Mouse (Mus musculus) stomach, embryonic 14.5 days (tissue): Measurements from ENCODE around the gene Slc1a2. TPM values are rescaled to one million over a fixed set of nuclear protein-coding genes. Genes with fewer than 3 reads are reported as not detected.

Experiments
- ATAC-seq: fragments of 200-750 bp; cut with Nextera tagmentation; 2 replicates; pipeline ENCODE4 v1.8.0; 2017; ENCODE audit warnings: low read depth, moderate TSS enrichment; ENCODE audit not compliant: insufficient number of reproducible peaks, insufficient read depth, low FRiP score
- H3K27ac ChIP-seq: fragments of 300-500 bp; sonication (generic); 2 replicates; pipeline ENCODE4 v1.5.1; 2014; ENCODE audit warnings: mild to moderate bottlenecking, low read length, moderate library complexity, mixed read lengths
- H3K27me3 ChIP-seq: fragments of 300-500 bp; sonication (generic); 2 replicates; pipeline ENCODE4 v1.6.1; 2014; ENCODE audit warnings: low read length, control low read depth, mixed read lengths; ENCODE audit not compliant: control insufficient read depth, insufficient read depth
- H3K36me3 ChIP-seq: fragments of 300-500 bp; sonication (generic); 2 replicates; pipeline ENCODE4 v1.6.1; 2014; ENCODE audit warnings: mild to moderate bottlenecking, control low read depth, low read length, moderate library complexity, mixed read lengths; ENCODE audit not compliant: control insufficient read depth, insufficient read depth
- H3K4me1 ChIP-seq: fragments of 300-500 bp; sonication (generic); 2 replicates; pipeline ENCODE4 v1.6.1; 2014; ENCODE audit warnings: low read length, control low read depth, mixed read lengths; ENCODE audit not compliant: control insufficient read depth, insufficient read depth
- H3K4me2 ChIP-seq: fragments of 300-500 bp; sonication (generic); replicated peaks from 2 replicates; pipeline ENCODE4 v1.6.1; 2014; ENCODE audit warnings: low read depth, low read length, control low read depth
- H3K4me3 ChIP-seq: fragments of 300-500 bp; sonication (generic); 2 replicates; pipeline ENCODE4 v1.5.1; 2014; ENCODE audit warnings: low read depth, low read length, control low read depth
- H3K9ac ChIP-seq: fragments of 300-500 bp; sonication (generic); replicated peaks from 2 replicates; pipeline ENCODE4 v1.6.1; 2014; ENCODE audit warnings: low read depth, mild to moderate bottlenecking, control low read depth, low read length, moderate library complexity, mixed read lengths
- H3K9me3 ChIP-seq: fragments of 300-500 bp; sonication (generic); 2 replicates; pipeline ENCODE4 v1.6.1; 2016; ENCODE audit warnings: low read depth, low read length, control low read depth; ENCODE audit not compliant: control insufficient read depth
- WGBS: fragments of 180-500 bp; shearing (Covaris S2); extraction: QIAGEN DNeasy Blood & Tissue Kit; methylation state at CpG from one replicate; pipeline ENCODE4 v1.1.7; 2014; 5-methylcytosine and 5-hydroxymethylcytosine counted together
- polyA plus RNA-seq: library from polyadenylated mRNA; unstranded; fragments of >200 nt; fragmentation: Nextera tagmentation; extraction: Ambion mirVana; gene quantifications from 2 replicates; pipeline ENCODE4 v1.2.1, GENCODE M21; 2014

Gene Slc1a2
- polyA plus RNA-seq, 1 experiment from 2014 or later = 1.0 TPM

- Histone ChIP-seq H3K9ac (no peak overlapping the region), H3K4me3 (no peak overlapping the region), H3K4me1 (no peaks in the 10 kb centered on the region), H3K9me3 (no peaks in the 10 kb centered on the region), H3K27ac (no peak overlapping the region), H3K36me3 (no peaks in the 10 kb centered on the region), H3K27me3 (no peaks in the 10 kb centered on the region), H3K4me2 (no peak overlapping the region)
- WGBS = 76% methylated on average over 3 of the region's 3 CpGs
- peak; percentile 79; the same call in 1 of the 2 replicates for ATAC-seq
These were observed 170.7 kb downstream of the Slc1a2 start for GRCm38 (mm10) chr2:102829201-102829600.

- Histone ChIP-seq H3K27me3 (no peaks in the 10 kb centered on the region), H3K9me3 (no peaks in the 10 kb centered on the region), H3K9ac (no peak overlapping the region), H3K4me2 (no peak overlapping the region), H3K27ac (no peak overlapping the region), H3K4me3 (no peak overlapping the region), H3K36me3 (no peaks in the 10 kb centered on the region), H3K4me1 (no peaks in the 10 kb centered on the region)
- ATAC-seq = no peak
These were observed 173.1 kb downstream of the Slc1a2 start for GRCm38 (mm10) chr2:102831547-102831946.

DNA sequence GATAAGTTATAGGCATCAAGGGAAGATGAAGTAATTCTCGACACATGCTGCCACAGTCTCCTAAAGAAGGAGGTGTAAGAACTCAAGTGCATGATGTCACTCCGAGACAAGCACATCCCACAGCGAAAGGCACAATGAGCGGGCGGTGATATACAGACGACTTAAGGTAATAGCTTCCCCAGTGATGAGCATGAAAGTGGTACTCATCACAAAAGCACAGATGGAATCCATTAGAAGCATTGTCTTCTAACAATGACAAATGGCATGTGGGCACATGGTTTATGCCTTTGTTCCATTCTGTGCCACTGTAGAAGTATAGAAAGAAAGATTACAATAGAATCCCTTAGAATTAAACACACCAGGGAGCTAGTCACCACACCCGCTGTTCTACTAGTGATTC is 179.7 kb downstream of the Slc1a2 start:
- no peaks in the 10 kb centered on the region for H3K36me3 ChIP-seq
- ATAC-seq = no peak
- H3K4me3 ChIP-seq = no peak overlapping the region
- WGBS = 90% methylated on average over 7 of the region's 7 CpGs
- H3K4me2 ChIP-seq = no peak overlapping the region
- H3K9me3 ChIP-seq = no peaks in the 10 kb centered on the region
- H3K9ac ChIP-seq = no peak overlapping the region
- H3K4me1 ChIP-seq = no peaks in the 10 kb centered on the region
- H3K27ac ChIP-seq = no peak overlapping the region
- no peaks in the 10 kb centered on the region for H3K27me3 ChIP-seq

Other genes with a start within 250 kb of the Slc1a2 start
- 6.3 and 9.1 TPM in 2 replicates for gene Fjx1, start 206.2 kb upstream of the Slc1a2 start, polyA plus RNA-seq
- 40.3 and 40.5 TPM in 2 replicates for gene Pamr1, start 108.6 kb upstream of the Slc1a2 start, polyA plus RNA-seq
- 11.3 and 15.4 TPM in 2 replicates for gene Cd44, start 243.0 kb downstream of the Slc1a2 start, polyA plus RNA-seq